Mouse (Mus musculus) testis, adult 2 months (tissue): ENCODE results near the gene Tex50.

Source experiments
- CTCF ChIP-seq: fragments of 200-500 bp; IDR thresholded peaks from 2 replicates; pipeline ENCODE4 v1.5.1; 2012; ENCODE audit warnings: low read depth, mild to moderate bottlenecking, inconsistent platforms, low read length, moderate library complexity; ENCODE audit not compliant: control insufficient read depth, insufficient read depth, insufficient replicate concordance
- POLR2A ChIP-seq: fragments of 200-500 bp; IDR thresholded peaks from 2 replicates; pipeline ENCODE4 v1.6.1; 2012; ENCODE audit warnings: low read depth, mild to moderate bottlenecking, inconsistent platforms, low read length, moderate library complexity; ENCODE audit not compliant: control insufficient read depth

DNA sequence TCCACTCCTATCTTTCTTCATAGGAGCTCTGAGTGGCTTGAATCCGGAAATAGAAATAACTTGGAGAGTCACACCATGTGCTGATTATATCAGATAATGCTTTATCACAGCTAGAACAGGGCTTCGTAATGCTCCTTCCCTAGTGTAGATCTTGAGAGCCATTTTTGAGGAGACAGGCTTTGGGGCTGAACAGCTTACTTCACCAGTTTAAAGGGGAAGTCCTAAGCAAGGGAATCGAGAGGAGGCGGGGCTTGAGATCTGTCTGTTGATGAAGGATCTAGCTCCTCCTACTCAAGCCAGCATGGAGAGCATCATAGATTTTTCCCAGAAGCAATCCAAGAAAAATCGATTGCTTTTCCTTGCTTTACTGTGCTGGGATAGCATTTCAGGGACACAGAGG, 40.7 kb upstream of the Tex50 start:
- TF ChIP-seq CTCF = no peak
- no peak for TF ChIP-seq POLR2A
